Mouse (Mus musculus) intestine, embryonic 15.5 days (tissue): ENCODE results near the gene Arhgap35. TPM values are rescaled to one million over a fixed set of nuclear protein-coding genes. Genes with fewer than 3 reads are reported as not detected.

ENCODE experiments used
- ATAC-seq: fragments of 200-750 bp; cut with Nextera tagmentation; 2 replicates; pipeline ENCODE4 v1.8.0; 2017; ENCODE audit warnings: moderate TSS enrichment, moderate library complexity
- H3K27ac ChIP-seq: fragments of 300-500 bp; sonication (generic); 2 replicates; pipeline ENCODE4 v1.5.1; 2015; ENCODE audit warnings: mild to moderate bottlenecking, inconsistent platforms
- H3K27me3 ChIP-seq: fragments of 300-500 bp; sonication (generic); replicated peaks from 2 replicates; pipeline ENCODE4 v1.6.1; 2015; ENCODE audit warnings: inconsistent platforms
- H3K36me3 ChIP-seq: fragments of 300-500 bp; sonication (generic); 2 replicates; pipeline ENCODE4 v1.6.1; 2015; ENCODE audit warnings: inconsistent platforms
- H3K4me1 ChIP-seq: fragments of 300-500 bp; sonication (generic); replicated peaks from 2 replicates; pipeline ENCODE4 v1.6.1; 2015; ENCODE audit warnings: inconsistent platforms
- H3K4me2 ChIP-seq: fragments of 300-500 bp; sonication (generic); replicated peaks from 2 replicates; pipeline ENCODE4 v1.6.1; 2015; ENCODE audit warnings: mild to moderate bottlenecking, inconsistent platforms
- H3K4me3 ChIP-seq: fragments of 300-500 bp; sonication (generic); replicated peaks from 2 replicates; pipeline ENCODE4 v1.5.1; 2015; ENCODE audit warnings: inconsistent platforms
- H3K9ac ChIP-seq: fragments of 300-500 bp; sonication (generic); 2 replicates; pipeline ENCODE4 v1.6.1; 2015; ENCODE audit warnings: inconsistent platforms
- H3K9me3 ChIP-seq: fragments of 300-500 bp; sonication (generic); 2 replicates; pipeline ENCODE4 v1.6.1; 2016; ENCODE audit warnings: inconsistent platforms
- WGBS: fragments of 180-500 bp; shearing (Covaris S2); methylation state at CpG from one replicate; pipeline ENCODE4 v1.1.7; 2015; 5-methylcytosine and 5-hydroxymethylcytosine counted together
- polyA plus RNA-seq: library from polyadenylated mRNA; unstranded; fragments of >200 nt; fragmentation: Nextera tagmentation; extraction: Ambion mirVana; gene quantifications from 2 replicates; pipeline ENCODE4 v1.2.1, GENCODE M21; 2015

The Arhgap35 gene
- polyA plus RNA-seq, 1 experiment from 2014 or later: 10.7 TPM

GRCm38 (mm10) chr7:16474445-16474844 lies 140.3 kb downstream of the Arhgap35 start:
- Histone ChIP-seq H3K4me2 (peak overlapping the region; percentile 52), H3K4me3 (peak overlapping the region; percentile 23)

GRCm38 (mm10) chr7:16473847-16474246 lies 140.9 kb downstream of the Arhgap35 start:
- Histone ChIP-seq H3K36me3 (no peaks in the 10 kb centered on the region), H3K4me2 (no peak overlapping the region), H3K9ac (no peak overlapping the region), H3K4me1 (peaks cover 20% of the 10 kb centered on the region), H3K27me3 (peaks cover 63% of the 10 kb centered on the region), H3K27ac (no peak overlapping the region), H3K9me3 (no peaks in the 10 kb centered on the region; the same call in 1 of the 2 replicates), H3K4me3 (no peak overlapping the region)
- no peak for ATAC-seq
- 45% methylated on average over 8 of the region's 8 CpGs for WGBS

More at GRCm38 (mm10) chr7:16474445-16474844, 140.3 kb downstream of the Arhgap35 start:
- no peaks in the 10 kb centered on the region; the same call in 1 of the 2 replicates for H3K9me3 ChIP-seq
- peaks cover 20% of the 10 kb centered on the region for H3K4me1 ChIP-seq
- 5% methylated on average over 33 of the region's 33 CpGs for WGBS
- H3K27me3 ChIP-seq: peaks cover 63% of the 10 kb centered on the region
- ATAC-seq: no peak
- no peak overlapping the region for H3K9ac ChIP-seq
- H3K27ac ChIP-seq: no peak overlapping the region
- no peaks in the 10 kb centered on the region for H3K36me3 ChIP-seq

- no peaks in the 10 kb centered on the region; the same call in 1 of the 2 replicates for H3K9me3 ChIP-seq
- no peak overlapping the region for H3K9ac ChIP-seq
- H3K27me3 ChIP-seq: peaks cover 57% of the 10 kb centered on the region
- H3K27ac ChIP-seq: no peak overlapping the region
- no peak for ATAC-seq
- no peaks in the 10 kb centered on the region for H3K36me3 ChIP-seq
- no peak overlapping the region for H3K4me3 ChIP-seq
- 12% methylated on average over 17 of the region's 17 CpGs for WGBS
- no peak overlapping the region for H3K4me2 ChIP-seq
- H3K4me1 ChIP-seq: peaks cover 20% of the 10 kb centered on the region
These were observed 142.6 kb downstream of the Arhgap35 start for GRCm38 (mm10) chr7:16472116-16472709.

GRCm38 (mm10) chr7:16471549-16471948 lies 143.2 kb downstream of the Arhgap35 start:
- Histone ChIP-seq H3K9me3 (no peaks in the 10 kb centered on the region; the same call in 1 of the 2 replicates), H3K27me3 (peaks cover 50% of the 10 kb centered on the region), H3K27ac (no peak overlapping the region), H3K9ac (no peak overlapping the region), H3K4me2 (no peak overlapping the region), H3K36me3 (no peaks in the 10 kb centered on the region), H3K4me3 (no peak overlapping the region), H3K4me1 (peaks cover 17% of the 10 kb centered on the region)
- no peak for ATAC-seq
- 47% methylated on average over 9 of the region's 9 CpGs for WGBS

GRCm38 (mm10) chr7:16468115-16468514 lies 146.7 kb downstream of the Arhgap35 start:
- Histone ChIP-seq H3K36me3 (no peaks in the 10 kb centered on the region), H3K9ac (no peak overlapping the region), H3K9me3 (no peaks in the 10 kb centered on the region), H3K4me3 (no peak overlapping the region), H3K27me3 (peaks cover 21% of the 10 kb centered on the region), H3K4me2 (no peak overlapping the region), H3K27ac (no peak overlapping the region), H3K4me1 (no peaks in the 10 kb centered on the region)
- no peak for ATAC-seq
- 37% methylated on average over 5 of the region's 5 CpGs for WGBS

GRCm38 (mm10) chr7:16466565-16466964 lies 148.2 kb downstream of the Arhgap35 start:
- Histone ChIP-seq H3K4me1 (no peaks in the 10 kb centered on the region), H3K9ac (no peak overlapping the region), H3K27ac (no peak overlapping the region), H3K36me3 (no peaks in the 10 kb centered on the region), H3K4me2 (no peak overlapping the region), H3K4me3 (no peak overlapping the region), H3K27me3 (peaks cover 14% of the 10 kb centered on the region), H3K9me3 (no peaks in the 10 kb centered on the region)
- 63% methylated on average over 4 of the region's 4 CpGs for WGBS
- no peak for ATAC-seq

- no peak for ATAC-seq
- 95% methylated on average over 5 of the region's 5 CpGs for WGBS
- H3K27me3 ChIP-seq: peaks cover 7% of the 10 kb centered on the region; the same call in 1 of the 2 replicates
These were observed 149.2 kb downstream of the Arhgap35 start for GRCm38 (mm10) chr7:16465568-16465967.

GRCm38 (mm10) chr7:16465160-16465559 lies 149.6 kb downstream of the Arhgap35 start:
- peak; percentile 63 for ATAC-seq

More at GRCm38 (mm10) chr7:16465568-16465967, 149.2 kb downstream of the Arhgap35 start:
- Histone ChIP-seq H3K36me3 (no peaks in the 10 kb centered on the region), H3K4me3 (no peak overlapping the region), H3K9ac (no peak overlapping the region), H3K9me3 (no peaks in the 10 kb centered on the region), H3K4me1 (no peaks in the 10 kb centered on the region), H3K27ac (no peak overlapping the region), H3K4me2 (no peak overlapping the region)

DNA sequence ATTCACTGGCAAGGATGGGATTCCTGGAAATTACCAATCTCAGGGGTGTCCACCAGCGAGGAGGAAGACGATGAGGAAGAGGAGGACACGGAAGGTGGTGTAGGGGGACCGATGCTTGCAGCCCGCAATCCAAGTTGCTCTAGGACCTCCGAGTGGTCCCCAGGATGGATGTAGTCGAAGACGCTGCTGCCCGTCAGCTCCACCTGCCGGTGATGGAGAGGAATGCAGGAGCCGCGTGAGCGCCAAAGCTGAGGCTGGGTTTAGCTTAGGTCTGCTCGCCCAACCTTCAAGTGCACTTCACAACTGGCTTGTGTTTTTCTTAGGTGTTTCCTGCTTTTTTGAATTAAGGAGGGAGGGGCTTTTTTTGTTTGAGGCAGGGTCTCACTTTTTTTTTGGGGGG lies 151.6 kb downstream of the Arhgap35 start:
- H3K9ac ChIP-seq: no peak overlapping the region
- 3% methylated on average over 14 of the region's 14 CpGs for WGBS

More at GRCm38 (mm10) chr7:16465160-16465559, 149.6 kb downstream of the Arhgap35 start:
- no peaks in the 10 kb centered on the region for H3K9me3 ChIP-seq
- no peaks in the 10 kb centered on the region for H3K4me1 ChIP-seq
- H3K4me3 ChIP-seq: no peak overlapping the region
- peaks cover 7% of the 10 kb centered on the region; the same call in 1 of the 2 replicates for H3K27me3 ChIP-seq
- H3K27ac ChIP-seq: no peak overlapping the region
- H3K9ac ChIP-seq: no peak overlapping the region
- no peaks in the 10 kb centered on the region for H3K36me3 ChIP-seq
- H3K4me2 ChIP-seq: no peak overlapping the region
- 9% methylated on average over 8 of the region's 8 CpGs for WGBS

GRCm38 (mm10) chr7:16461705-16462104 lies 153.1 kb downstream of the Arhgap35 start:
- Histone ChIP-seq H3K4me1 (no peaks in the 10 kb centered on the region), H3K36me3 (no peaks in the 10 kb centered on the region), H3K9ac (no peak overlapping the region), H3K4me3 (no peak overlapping the region), H3K27me3 (peaks cover 7% of the 10 kb centered on the region; the same call in 1 of the 2 replicates), H3K27ac (no peak overlapping the region), H3K4me2 (no peak overlapping the region), H3K9me3 (no peaks in the 10 kb centered on the region)
- WGBS: 80% methylated on average over 6 of the region's 6 CpGs
- ATAC-seq: no peak

More for the DNA sequence above, 151.6 kb downstream of the Arhgap35 start:
- Histone ChIP-seq H3K4me2 (no peak overlapping the region), H3K36me3 (no peaks in the 10 kb centered on the region), H3K4me3 (no peak overlapping the region), H3K27ac (no peak overlapping the region), H3K27me3 (peaks cover 7% of the 10 kb centered on the region; the same call in 1 of the 2 replicates), H3K9me3 (no peaks in the 10 kb centered on the region), H3K4me1 (no peaks in the 10 kb centered on the region)
- peak; percentile 59 for ATAC-seq

DNA sequence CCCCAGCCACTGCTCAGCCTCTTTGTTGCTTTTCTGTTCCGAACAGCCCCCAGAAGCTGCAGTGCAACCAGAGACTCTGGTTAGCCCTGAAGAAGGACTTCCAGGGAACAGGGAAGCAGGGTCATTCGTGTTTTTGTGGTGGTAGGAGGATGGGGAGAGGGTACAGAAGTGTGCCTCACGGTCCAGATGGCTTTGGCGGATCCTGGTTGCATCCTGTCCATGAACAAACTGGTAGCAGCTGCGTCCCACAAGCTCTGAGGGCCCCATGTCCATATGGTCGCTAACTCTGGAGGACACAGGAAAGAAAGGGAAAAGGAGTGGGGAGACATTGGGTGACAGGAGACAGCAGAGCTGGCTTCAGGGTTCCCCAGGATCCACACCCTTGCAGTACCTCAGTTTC lies 153.6 kb downstream of the Arhgap35 start:
- Histone ChIP-seq H3K27ac (no peak overlapping the region), H3K4me1 (no peaks in the 10 kb centered on the region), H3K4me2 (no peak overlapping the region), H3K9ac (no peak overlapping the region), H3K27me3 (peaks cover 7% of the 10 kb centered on the region; the same call in 1 of the 2 replicates), H3K36me3 (no peaks in the 10 kb centered on the region), H3K4me3 (no peak overlapping the region), H3K9me3 (no peaks in the 10 kb centered on the region)
- ATAC-seq: no peak
- 64% methylated on average over 6 of the region's 6 CpGs for WGBS

GRCm38 (mm10) chr7:16460566-16460965 lies 154.2 kb downstream of the Arhgap35 start:
- no peak overlapping the region for H3K4me3 ChIP-seq
- no peaks in the 10 kb centered on the region for H3K36me3 ChIP-seq
- WGBS: 52% methylated on average over 13 of the region's 13 CpGs

DNA sequence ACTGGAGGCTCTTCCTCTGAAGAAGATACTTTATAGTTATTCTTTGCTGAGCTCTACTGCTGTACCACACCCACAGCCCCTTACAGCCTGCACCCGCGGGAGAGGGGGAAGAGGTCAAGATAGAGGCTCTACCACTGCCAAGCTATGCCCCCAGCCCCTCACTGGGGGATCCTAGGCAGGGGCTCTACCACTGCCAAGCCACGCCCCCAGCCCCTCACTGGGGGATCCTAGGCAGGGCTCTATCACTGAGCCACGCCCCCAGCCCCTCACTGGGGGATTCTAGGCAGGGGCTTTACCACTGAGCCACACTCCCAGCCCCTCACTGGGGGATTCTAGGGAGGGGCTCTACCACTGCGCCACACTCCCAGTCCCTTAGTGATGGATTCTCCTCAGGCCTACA lies 158.5 kb downstream of the Arhgap35 start:
- Histone ChIP-seq H3K4me3 (no peak overlapping the region), H3K4me1 (peaks cover 10% of the 10 kb centered on the region), H3K36me3 (0 out of 2 replicates have a peak, but pooled peaks cover 4% of the 10 kb centered on the region), H3K9me3 (no peaks in the 10 kb centered on the region), H3K27me3 (no peaks in the 10 kb centered on the region; the same call in 1 of the 2 replicates), H3K9ac (no peak overlapping the region), H3K4me2 (no peak overlapping the region), H3K27ac (no peak overlapping the region)
- WGBS: 90% methylated on average over 5 of the region's 5 CpGs
- ATAC-seq: no peak

More at GRCm38 (mm10) chr7:16460566-16460965, 154.2 kb downstream of the Arhgap35 start:
- Histone ChIP-seq H3K27ac (no peak overlapping the region), H3K9me3 (no peaks in the 10 kb centered on the region), H3K4me2 (no peak overlapping the region), H3K27me3 (peaks cover 7% of the 10 kb centered on the region; the same call in 1 of the 2 replicates), H3K9ac (no peak overlapping the region), H3K4me1 (no peaks in the 10 kb centered on the region)
- no peak for ATAC-seq
